Mouse (Mus musculus) embryo, embryonic 10.5 days (tissue): ENCODE data around the gene Scgb1b15.
"Not testable (repeated sequence)": the region's sequence is repeated elsewhere in the genome, so short reads cannot be mapped to it uniquely, and the experiment has no call there.

Experiments
- DNase-seq: peaks from one replicate; pipeline ENCODE4 v3.0.0-alpha.2; 2015; ENCODE audit warnings: low spot score

The Scgb1b15 gene

GRCm38 (mm10) chr7:32836254-32836653 is at the start of gene Scgb1b15:
TSS of gene Scgb1b15 (plus strand) at chr7:32836554.
- not testable (repeated sequence) for DNase-seq

- DNase-seq = not testable (repeated sequence)
These were observed 6.8 kb upstream of the Scgb1b15 start, which contains the start of gene Scgb2b15 for GRCm38 (mm10) chr7:32829562-32829961. TSS of gene Scgb2b15 (minus strand) at chr7:32829662.
